Mouse (Mus musculus): ENCODE results near the gene Marveld1. TPM values are rescaled to one million over a fixed set of nuclear protein-coding genes. Genes with fewer than 3 reads are reported as not detected.
A peak's percentile ranks its signal among the peaks of the same experiment; 100 is the strongest.

Gene Marveld1
- polyA plus RNA-seq, 1 experiment = 215 TPM

GRCm38 (mm10) chr19:42127024-42127423 is 20.2 kb upstream of the Marveld1 start:
- WGBS = 63% methylated on average over 5 of the region's 5 CpGs
- no peak for DNase-seq
- peaks cover 23% of the 10 kb centered on the region for H3K4me1 ChIP-seq (ENCODE audit: control insufficient read depth, insufficient read depth, low read length)
- TF ChIP-seq POLR2A (IDR thresholded peaks at IDR 0.05; ENCODE audit: borderline replicate concordance, extremely low read depth, low read depth, low read length) (peak; percentile 7; the same call in 1 of the 2 replicates), CTCF (IDR thresholded peaks at IDR 0.05; ENCODE audit: insufficient read depth, low read length) (no peak)
- H3K4me3 ChIP-seq (replicated peaks; ENCODE audit: extremely low read depth, low read depth, low read length) = peak overlapping the region; percentile 14

GRCm38 (mm10) chr19:42128052-42128740 is 19.0 kb upstream of the Marveld1 start:
- TF ChIP-seq POLR2A (IDR thresholded peaks at IDR 0.05; ENCODE audit: borderline replicate concordance, extremely low read depth, low read depth, low read length) (no peak), CTCF (IDR thresholded peaks at IDR 0.05; ENCODE audit: insufficient read depth, low read length) (no peak)
- H3K4me1 ChIP-seq (ENCODE audit: control insufficient read depth, insufficient read depth, low read length) = peaks cover 23% of the 10 kb centered on the region
- no peak for DNase-seq
- peak overlapping the region; percentile 92 for H3K4me3 ChIP-seq (replicated peaks; ENCODE audit: extremely low read depth, low read depth, low read length)
- WGBS = 7% methylated on average over 23 of the region's 23 CpGs

GRCm38 (mm10) chr19:42128787-42129508 is 18.3 kb upstream of the Marveld1 start, which contains the start of gene Avpi1:
Gene Avpi1 (minus strand): TSS chr19:42129059.
- peak; percentile 100 for DNase-seq
- TF ChIP-seq CTCF (IDR thresholded peaks at IDR 0.05; ENCODE audit: insufficient read depth, low read length) (no peak), POLR2A (IDR thresholded peaks at IDR 0.05; ENCODE audit: borderline replicate concordance, extremely low read depth, low read depth, low read length) (peak; percentile 84; the same call in 1 of the 2 replicates)
- under 1% methylated on average over 54 of the region's 54 CpGs for WGBS
- peak within 1 kb of the TSS; percentile 92 for H3K4me3 ChIP-seq (replicated peaks; ENCODE audit: extremely low read depth, low read depth, low read length)
- peaks cover 23% of the 10 kb centered on the region for H3K4me1 ChIP-seq (ENCODE audit: control insufficient read depth, insufficient read depth, low read length)

DNA sequence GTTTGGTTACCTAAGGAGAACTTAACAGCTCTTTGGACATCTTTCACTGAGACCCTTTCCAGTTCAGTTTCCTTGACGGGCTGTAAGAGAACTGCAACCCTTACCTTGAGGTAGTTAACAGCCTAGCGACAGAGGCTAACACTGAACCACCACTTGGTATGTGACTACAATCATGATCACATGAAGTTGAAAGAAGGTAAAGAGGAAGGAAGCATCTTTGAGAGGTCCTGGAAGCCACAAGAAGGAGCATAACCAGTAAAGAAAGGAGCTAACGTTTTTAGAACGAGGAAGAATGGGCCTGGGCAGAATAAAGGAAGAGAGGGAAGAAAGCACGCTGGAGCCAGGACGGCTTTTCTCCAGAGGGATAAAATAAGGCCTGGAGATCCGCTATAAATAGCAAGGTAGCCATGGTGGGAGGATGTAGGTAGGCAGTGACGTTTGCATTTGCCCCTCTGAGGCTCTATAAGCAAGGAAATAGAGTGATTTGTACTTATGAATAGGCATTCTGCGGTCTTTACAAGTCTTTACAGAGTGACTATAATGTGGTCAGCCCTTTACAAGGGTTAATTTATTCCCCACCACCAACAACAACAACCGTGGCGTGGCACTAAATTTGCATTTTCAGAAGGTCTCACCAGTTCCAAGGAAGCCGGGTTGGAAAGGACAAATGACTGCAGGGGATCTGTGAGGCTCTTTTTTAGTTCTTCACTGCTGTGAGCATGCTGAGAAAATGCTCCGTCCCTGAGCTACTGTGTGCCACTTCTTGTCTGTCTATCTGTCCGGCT is 17.5 kb upstream of the Marveld1 start:
- no peak for TF ChIP-seq CTCF (IDR thresholded peaks at IDR 0.05; ENCODE audit: insufficient read depth, low read length)
- TF ChIP-seq POLR2A (IDR thresholded peaks at IDR 0.05; ENCODE audit: borderline replicate concordance, extremely low read depth, low read depth, low read length) = no peak
- Histone ChIP-seq H3K4me1 (ENCODE audit: control insufficient read depth, insufficient read depth, low read length) (peaks cover 23% of the 10 kb centered on the region), H3K4me3 (replicated peaks; ENCODE audit: extremely low read depth, low read depth, low read length) (peak overlapping the region; percentile 47)
- DNase-seq = no peak
- WGBS = 28% methylated on average over 14 of the region's 14 CpGs

- DNase-seq = no peak
- TF ChIP-seq CTCF (IDR thresholded peaks at IDR 0.05; ENCODE audit: insufficient read depth, low read length) = no peak
- no peak for TF ChIP-seq POLR2A (IDR thresholded peaks at IDR 0.05; ENCODE audit: borderline replicate concordance, extremely low read depth, low read depth, low read length)
- H3K4me1 ChIP-seq (ENCODE audit: control insufficient read depth, insufficient read depth, low read length) = peaks cover 23% of the 10 kb centered on the region
- H3K4me3 ChIP-seq (replicated peaks; ENCODE audit: extremely low read depth, low read depth, low read length) = no peak overlapping the region
- 34% methylated on average over 3 of the region's 3 CpGs for WGBS
These were observed 16.9 kb upstream of the Marveld1 start for GRCm38 (mm10) chr19:42130294-42130606.

- DNase-seq = peak; percentile 50
- peaks cover 22% of the 10 kb centered on the region for H3K4me1 ChIP-seq (ENCODE audit: control insufficient read depth, insufficient read depth, low read length)
- 31% methylated on average over 5 of the region's 5 CpGs for WGBS
- TF ChIP-seq CTCF (IDR thresholded peaks at IDR 0.05; ENCODE audit: insufficient read depth, low read length) = no peak
- 0 out of 2 replicates have a peak, but pooled peaks have one; percentile 7 for TF ChIP-seq POLR2A (IDR thresholded peaks at IDR 0.05; ENCODE audit: borderline replicate concordance, extremely low read depth, low read depth, low read length)
- no peak overlapping the region for H3K4me3 ChIP-seq (replicated peaks; ENCODE audit: extremely low read depth, low read depth, low read length)
These were observed 16.1 kb upstream of the Marveld1 start for GRCm38 (mm10) chr19:42131101-42131500.

GRCm38 (mm10) chr19:42135070-42135469 is 12.1 kb upstream of the Marveld1 start:
- DNase-seq = no peak
- no peak overlapping the region for H3K4me3 ChIP-seq (replicated peaks; ENCODE audit: extremely low read depth, low read depth, low read length)
- no peak for TF ChIP-seq POLR2A (IDR thresholded peaks at IDR 0.05; ENCODE audit: borderline replicate concordance, extremely low read depth, low read depth, low read length)
- no peak for TF ChIP-seq CTCF (IDR thresholded peaks at IDR 0.05; ENCODE audit: insufficient read depth, low read length)
- peaks cover 15% of the 10 kb centered on the region for H3K4me1 ChIP-seq (ENCODE audit: control insufficient read depth, insufficient read depth, low read length)

DNA sequence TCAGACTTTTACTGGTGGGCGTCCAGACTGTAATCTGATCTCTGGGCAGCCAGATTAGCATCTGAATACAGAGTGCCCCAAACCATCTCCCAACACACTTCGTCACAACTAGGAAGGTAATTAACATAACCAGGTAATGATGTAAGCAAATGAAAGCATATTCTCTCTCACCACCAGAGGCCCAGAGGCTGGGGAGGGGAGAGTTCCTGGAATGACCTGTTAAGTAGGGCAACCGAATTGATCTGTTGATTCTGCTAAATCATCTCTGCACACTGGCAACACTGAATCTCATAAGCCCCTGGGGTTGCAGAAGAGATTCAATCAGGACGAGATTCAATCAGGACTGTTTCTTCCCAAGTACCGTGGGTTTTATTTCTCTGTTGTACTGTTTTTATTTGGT is 11.1 kb upstream of the Marveld1 start:
- Histone ChIP-seq H3K4me1 (ENCODE audit: control insufficient read depth, insufficient read depth, low read length) (peaks cover 10% of the 10 kb centered on the region), H3K4me3 (replicated peaks; ENCODE audit: extremely low read depth, low read depth, low read length) (no peak overlapping the region)
- DNase-seq = no peak
- WGBS = 65% methylated on average over 5 of the region's 5 CpGs
- TF ChIP-seq CTCF (IDR thresholded peaks at IDR 0.05; ENCODE audit: insufficient read depth, low read length) (no peak), POLR2A (IDR thresholded peaks at IDR 0.05; ENCODE audit: borderline replicate concordance, extremely low read depth, low read depth, low read length) (no peak)

DNA sequence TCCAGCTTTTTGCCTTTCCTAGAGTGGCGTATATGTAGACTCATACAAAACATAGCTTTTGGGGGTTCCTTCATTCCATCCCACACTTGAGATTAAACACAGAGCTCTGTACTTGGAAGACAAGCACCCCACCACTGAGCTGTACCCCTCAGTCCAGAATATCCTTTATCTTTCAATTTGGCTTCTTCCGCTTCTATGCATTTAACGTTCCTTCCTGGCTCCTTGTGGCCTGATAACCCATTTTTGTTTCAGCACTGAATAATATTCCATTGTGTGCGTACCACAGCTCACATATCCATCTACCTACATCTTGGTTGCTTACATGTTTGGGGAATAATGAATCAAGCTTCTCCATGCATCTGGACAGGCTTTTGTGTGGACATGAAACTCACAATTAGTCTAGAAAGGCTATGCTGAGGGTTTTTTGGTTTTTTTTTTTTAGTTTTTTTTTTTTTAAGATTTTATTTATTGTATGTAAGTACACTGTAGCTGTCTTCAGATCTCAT is 10.0 kb upstream of the Marveld1 start:
- H3K4me1 ChIP-seq (ENCODE audit: control insufficient read depth, insufficient read depth, low read length) = peaks cover 4% of the 10 kb centered on the region; the same call in 1 of the 2 replicates
- DNase-seq = no peak
- H3K4me3 ChIP-seq (replicated peaks; ENCODE audit: extremely low read depth, low read depth, low read length) = no peak overlapping the region
- no peak for TF ChIP-seq CTCF (IDR thresholded peaks at IDR 0.05; ENCODE audit: insufficient read depth, low read length)
- TF ChIP-seq POLR2A (IDR thresholded peaks at IDR 0.05; ENCODE audit: borderline replicate concordance, extremely low read depth, low read depth, low read length) = no peak
- whole genome bisulfite sequencing = 91% methylated on average over 4 of the region's 4 CpGs
